Mouse (Mus musculus) G1E (cell line): Measurements from ENCODE around the gene Src. TPM values are rescaled to one million over a fixed set of nuclear protein-coding genes. Genes with fewer than 3 reads are reported as not detected.

ENCODE experiments used
- ATAC-seq: 2 replicates; pipeline ENCODE4 v1.8.0; 2016; ENCODE audit warnings: mild to moderate bottlenecking; ENCODE audit not compliant: insufficient number of reproducible peaks, poor library complexity, low FRiP score, severe bottlenecking; ENCODE audit errors: extremely low read depth
- DNase-seq: peaks from one replicate; pipeline ENCODE4 v3.0.0; 2012; ENCODE audit warnings: low spot score
- H3K27me3 ChIP-seq: 2 replicates; pipeline ENCODE4 v1.6.1; 2012; ENCODE audit warnings: mild to moderate bottlenecking, low read length, inconsistent platforms; ENCODE audit not compliant: insufficient read depth
- H3K36me3 ChIP-seq: replicated peaks from 2 replicates; pipeline ENCODE3; 2012; ENCODE audit warnings: mild to moderate bottlenecking, inconsistent platforms
- H3K4me1 ChIP-seq: 2 replicates; pipeline ENCODE4 v1.6.1; 2012; ENCODE audit warnings: low read depth, low read length, inconsistent platforms, mixed read lengths; ENCODE audit not compliant: insufficient read depth
- H3K4me3 ChIP-seq: 2 replicates; pipeline ENCODE4 v1.5.1; 2012; ENCODE audit warnings: low read depth, mild to moderate bottlenecking, inconsistent platforms, low read length, moderate library complexity, mixed read lengths
- H3K9me3 ChIP-seq: replicated peaks from 2 replicates; pipeline ENCODE4 v1.6.1; 2012; ENCODE audit warnings: inconsistent platforms
- CTCF ChIP-seq: IDR thresholded peaks from 2 replicates; pipeline ENCODE4 v1.5.1; 2012; ENCODE audit warnings: low read depth, low read length, inconsistent platforms, mixed read lengths
- GATA1 ChIP-seq: IDR thresholded peaks from 2 replicates; pipeline ENCODE4 v1.6.1; 2012; ENCODE audit warnings: borderline replicate concordance, low read length, inconsistent platforms, mixed read lengths
- GATA2 ChIP-seq: IDR thresholded peaks from 2 replicates; pipeline ENCODE4 v1.6.1; 2012; ENCODE audit warnings: low read depth, low read length, inconsistent platforms, borderline replicate concordance
- POLR2AphosphoS5 ChIP-seq: IDR thresholded peaks from 2 replicates; pipeline ENCODE4 v1.6.1; 2012; ENCODE audit warnings: low read depth, low read length, inconsistent platforms; ENCODE audit not compliant: insufficient replicate concordance
- TAL1 ChIP-seq: conservative IDR thresholded peaks from 2 replicates; pipeline ENCODE4 v1.6.1; 2012; ENCODE audit warnings: low read depth, low read length, inconsistent platforms, mixed read lengths
- polyA plus RNA-seq: library from polyadenylated mRNA; stranded (reverse); fragments of >175 nt; gene quantifications from 2 replicates; pipeline ENCODE4 v1.2.3, GENCODE M21; 2012
- total RNA-seq, 2 experiments: library from RNA; stranded (forward) in 1 of 2; stranded (reverse) in 1 of 2; fragments of 200-1000 nt in 1 of 2; fragments of >200 nt in 1 of 2; fragmentation: Nextera tagmentation in 1 of 2; gene quantifications; 2 replicates each; pipeline ENCODE4 v1.2.3; 2014 to 2017

Gene Src
- total and polyA plus RNA-seq, 3 experiments, result 0.22 to 0.49 TPM; not detected in 1

DNA sequence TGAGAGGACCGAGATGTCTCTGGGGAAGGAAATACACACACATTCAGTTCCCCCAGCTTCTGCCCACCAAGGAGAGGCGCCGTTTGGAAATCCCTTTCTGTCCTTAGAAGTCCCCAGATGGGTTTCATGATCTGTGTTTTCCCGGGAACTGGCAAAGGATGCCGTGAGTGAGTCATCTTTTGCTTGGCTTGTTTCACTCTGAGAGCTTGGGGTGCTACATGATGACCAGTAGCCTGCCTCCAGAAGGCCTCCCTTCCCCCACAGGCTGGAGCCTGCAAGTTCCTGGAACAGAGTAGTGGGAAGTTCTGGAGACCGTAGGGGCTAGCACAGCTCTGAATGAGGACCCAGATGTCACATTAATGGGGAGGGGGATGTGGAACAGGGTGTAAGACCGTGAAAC, 10.6 kb upstream of the Src start:
- ATAC-seq, result no peak
- TF ChIP-seq GATA2 (no peak), CTCF (no peak), TAL1 (no peak), POLR2AphosphoS5 (no peak), GATA1 (no peak)
- H3K36me3 ChIP-seq, result no peaks in the 10 kb centered on the region
- no peak for DNase-seq
- no peaks in the 10 kb centered on the region for H3K9me3 ChIP-seq
- H3K4me1 ChIP-seq, result no peaks in the 10 kb centered on the region
- H3K4me3 ChIP-seq, result no peak overlapping the region
- H3K27me3 ChIP-seq, result peaks cover 36% of the 10 kb centered on the region

DNA sequence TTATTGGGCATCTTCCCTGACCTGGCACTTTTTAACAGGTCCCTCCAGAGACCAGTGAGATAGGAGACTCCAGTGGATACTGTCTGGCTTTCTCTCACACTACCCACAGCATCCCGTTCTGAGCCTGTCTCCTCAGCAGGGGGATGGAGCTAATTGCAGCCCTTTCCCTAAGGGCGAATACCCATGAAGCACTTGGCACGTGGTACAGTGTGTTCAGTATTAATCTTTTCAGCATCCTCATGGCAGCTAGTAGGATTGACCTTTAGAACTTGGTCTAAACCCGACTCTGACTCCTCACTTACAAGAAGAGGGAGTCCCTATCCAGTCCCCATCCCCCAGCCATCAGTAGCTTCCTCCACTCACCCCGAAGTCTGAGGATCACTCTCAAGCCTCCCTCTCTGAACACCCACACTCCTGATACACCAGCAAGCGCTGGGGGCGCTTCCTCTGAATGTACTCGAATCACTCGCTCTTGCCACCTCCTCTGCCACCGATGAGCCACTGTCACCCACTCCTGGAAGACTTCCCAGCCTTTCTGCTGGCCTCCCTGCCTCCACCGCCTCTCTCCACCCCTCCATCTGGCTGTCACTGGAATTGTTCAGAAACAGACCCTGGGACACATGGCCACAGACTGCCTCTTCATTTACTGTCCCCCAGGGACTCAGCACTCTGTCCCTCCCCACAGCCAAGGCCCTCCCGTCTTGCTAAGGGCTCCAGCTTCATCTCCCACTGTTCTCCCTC, 8.3 kb upstream of the Src start:
- Histone ChIP-seq H3K9me3 (no peaks in the 10 kb centered on the region), H3K4me1 (no peaks in the 10 kb centered on the region), H3K4me3 (no peak overlapping the region), H3K36me3 (no peaks in the 10 kb centered on the region), H3K27me3 (peaks cover 34% of the 10 kb centered on the region)
- ATAC-seq (no peak), DNase-seq (no peak)
- TF ChIP-seq POLR2AphosphoS5 (no peak), TAL1 (no peak), GATA1 (no peak), CTCF (no peak), GATA2 (no peak)

DNA sequence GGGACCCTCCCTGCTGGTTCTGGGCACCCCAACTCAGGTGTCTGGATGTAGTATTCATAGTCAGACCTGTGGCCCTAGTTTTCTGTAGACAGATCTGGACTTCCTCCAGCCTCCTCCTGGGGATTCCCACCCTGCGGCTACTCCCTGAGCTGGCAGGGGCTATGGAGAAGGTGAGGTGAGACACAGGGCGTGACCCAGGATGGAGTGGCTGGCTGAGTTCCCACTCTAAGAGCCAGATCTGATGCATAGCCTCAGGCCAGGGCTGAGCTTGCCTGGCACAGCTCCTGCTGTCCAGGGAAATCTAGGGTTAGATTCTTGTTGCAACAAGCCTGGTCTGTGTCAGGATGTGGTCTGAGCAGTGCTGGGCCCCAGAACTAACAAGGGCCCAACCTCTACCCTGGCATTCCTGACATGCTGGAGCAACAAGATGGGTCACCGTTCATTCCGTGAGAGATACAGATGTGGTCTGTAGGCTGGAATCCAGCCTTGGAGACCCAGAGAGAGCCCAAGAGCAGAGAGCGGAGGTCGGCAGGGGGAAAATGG, 7.0 kb upstream of the Src start:
- Histone ChIP-seq H3K36me3 (no peaks in the 10 kb centered on the region), H3K4me3 (no peak overlapping the region), H3K4me1 (no peaks in the 10 kb centered on the region), H3K9me3 (no peaks in the 10 kb centered on the region), H3K27me3 (peaks cover 30% of the 10 kb centered on the region)
- ATAC-seq, result no peak
- no peak for TF ChIP-seq GATA1
- TF ChIP-seq POLR2AphosphoS5, result no peak
- no peak for TF ChIP-seq GATA2
- no peak for TF ChIP-seq TAL1
- TF ChIP-seq CTCF, result no peak
- no peak for DNase-seq

DNA sequence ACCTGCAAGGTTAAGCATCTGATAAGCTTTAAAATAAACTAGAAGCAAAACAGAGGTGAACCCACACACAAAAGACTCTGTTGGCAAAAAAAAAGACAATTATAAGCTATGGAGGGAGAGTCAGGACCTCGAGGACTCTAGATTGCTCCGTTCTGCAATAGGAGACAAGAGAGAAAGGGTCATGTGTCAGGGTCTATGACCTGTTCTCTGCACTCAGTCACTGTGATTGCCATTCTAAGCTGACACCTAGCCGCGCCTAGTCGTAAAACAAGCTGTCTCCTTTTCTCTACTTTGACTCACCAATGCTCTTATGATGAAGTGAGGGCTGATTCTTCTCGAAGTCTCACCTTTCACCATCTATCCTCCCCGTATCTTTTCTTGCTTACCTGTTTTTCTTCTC, 5.7 kb upstream of the Src start:
- DNase-seq (no peak), ATAC-seq (no peak)
- H3K4me3 ChIP-seq, result no peak overlapping the region
- no peaks in the 10 kb centered on the region for H3K36me3 ChIP-seq
- H3K27me3 ChIP-seq, result peaks cover 28% of the 10 kb centered on the region
- H3K9me3 ChIP-seq, result no peaks in the 10 kb centered on the region
- H3K4me1 ChIP-seq, result no peaks in the 10 kb centered on the region
- no peak for TF ChIP-seq CTCF
- TF ChIP-seq TAL1, result no peak
- no peak for TF ChIP-seq GATA2
- no peak for TF ChIP-seq GATA1
- TF ChIP-seq POLR2AphosphoS5, result no peak

DNA sequence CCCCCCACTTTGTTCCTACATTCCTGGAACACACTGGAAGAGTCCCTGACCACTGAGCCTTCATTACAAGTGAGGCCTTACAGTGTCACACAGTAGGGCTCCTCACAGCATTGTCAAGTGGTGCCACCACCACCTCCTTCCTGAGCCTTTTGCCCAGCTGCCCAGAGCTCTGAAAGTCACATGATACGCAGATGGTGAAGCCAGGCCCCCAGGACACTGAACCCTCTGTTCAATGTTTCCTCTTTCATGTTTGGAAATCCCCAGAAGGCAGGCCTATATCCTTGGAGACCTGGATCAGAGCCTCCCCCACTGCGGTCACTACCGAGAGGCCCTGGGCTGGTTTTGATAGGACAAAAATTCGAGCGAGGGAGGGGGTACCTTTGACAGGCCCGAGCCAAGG, 1.0 kb upstream of the Src start:
- H3K4me3 ChIP-seq, result no peak overlapping the region
- H3K9me3 ChIP-seq, result no peaks in the 10 kb centered on the region
- TF ChIP-seq GATA1 (no peak), TAL1 (no peak), POLR2AphosphoS5 (no peak), CTCF (no peak), GATA2 (no peak)
- DNase-seq (no peak), ATAC-seq (no peak)
- H3K4me1 ChIP-seq, result no peaks in the 10 kb centered on the region
- H3K27me3 ChIP-seq, result peaks cover 25% of the 10 kb centered on the region
- H3K36me3 ChIP-seq, result no peaks in the 10 kb centered on the region

DNA sequence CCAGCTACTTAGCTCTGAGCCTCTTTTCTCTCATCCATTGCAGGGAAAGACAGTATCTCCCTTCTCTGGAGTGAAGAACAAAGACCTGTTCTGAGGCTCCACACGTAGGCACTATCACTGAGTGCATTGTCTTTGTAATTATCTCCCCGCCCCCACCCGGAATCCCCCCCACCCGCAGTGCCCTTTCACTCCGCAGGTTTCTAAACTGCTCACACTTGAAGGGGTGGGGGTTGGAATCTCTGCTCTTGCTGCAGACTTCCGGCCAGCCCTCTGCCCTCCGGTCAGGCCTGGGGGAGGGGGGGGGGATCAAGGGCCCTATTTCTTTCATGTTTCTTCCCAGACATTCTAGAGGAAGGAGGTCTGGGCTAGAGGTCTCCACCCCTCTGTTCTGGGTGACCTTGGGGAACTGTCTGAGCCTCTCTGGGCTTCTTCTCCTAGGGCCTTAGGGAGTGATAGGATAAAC, 396 bp downstream of the Src start:
- H3K9me3 ChIP-seq, result no peaks in the 10 kb centered on the region
- no peak for DNase-seq
- H3K36me3 ChIP-seq, result no peaks in the 10 kb centered on the region
- H3K4me1 ChIP-seq, result no peaks in the 10 kb centered on the region
- no peak overlapping the region for H3K4me3 ChIP-seq
- TF ChIP-seq GATA1 (no peak), CTCF (no peak)
- no peak for ATAC-seq
- H3K27me3 ChIP-seq, result peaks cover 25% of the 10 kb centered on the region

DNA sequence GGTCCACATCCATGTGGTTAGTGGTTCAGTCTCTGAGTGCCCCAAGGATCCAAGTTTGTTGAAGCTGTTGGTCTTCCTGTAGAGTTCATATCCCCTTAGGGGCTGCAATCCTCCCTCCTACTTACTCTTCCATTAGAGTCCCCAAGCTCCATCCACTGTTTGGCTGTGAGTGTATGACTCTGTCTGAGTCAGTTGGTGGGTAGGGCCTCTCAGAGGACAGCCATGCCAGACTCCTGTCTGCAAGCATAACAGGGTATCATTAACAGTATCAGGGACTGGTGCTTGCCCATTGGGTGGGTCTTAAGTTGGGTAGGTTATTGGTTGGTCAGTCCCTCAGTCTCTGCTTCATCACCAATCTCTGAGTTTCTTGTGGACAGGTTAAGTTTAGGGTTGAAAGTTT, 1.3 kb downstream of the Src start:
- DNase-seq (no peak), ATAC-seq (no peak)
- TF ChIP-seq GATA1 (no peak), CTCF (no peak), POLR2AphosphoS5 (no peak), GATA2 (no peak), TAL1 (no peak)
- peaks cover 3% of the 10 kb centered on the region; the same call in 1 of the 2 replicates for H3K9me3 ChIP-seq
- H3K27me3 ChIP-seq, result peaks cover 25% of the 10 kb centered on the region
- no peaks in the 10 kb centered on the region for H3K4me1 ChIP-seq
- H3K36me3 ChIP-seq, result no peaks in the 10 kb centered on the region
- H3K4me3 ChIP-seq, result no peak overlapping the region
